Mouse (Mus musculus) gastrocnemius, adult 2 months (tissue): Measurements from ENCODE around the gene Slc16a5. TPM values are rescaled to one million over a fixed set of nuclear protein-coding genes. Genes with fewer than 3 reads are reported as not detected.

Experiments
- DNase-seq: peaks from one replicate; pipeline ENCODE4 v3.0.0; 2022
- H3K27ac ChIP-seq: fragments of 200-600 bp; 2 replicates; pipeline ENCODE4 v1.8.1; 2022; ENCODE audit warnings: mild to moderate bottlenecking
- H3K4me3 ChIP-seq: fragments of 200-600 bp; 2 replicates; pipeline ENCODE4 v1.8.1; 2022; ENCODE audit warnings: mild to moderate bottlenecking, moderate library complexity
- CTCF ChIP-seq: fragments of 200-600 bp; IDR thresholded peaks from 2 replicates; pipeline ENCODE4 v1.8.1; 2022; ENCODE audit warnings: antibody characterized with exemption, mild to moderate bottlenecking, moderate library complexity
- intact Hi-C: fragments of 180-260 bp; cut with DNase I; formaldehyde crosslinking; loops from one replicate; pipeline ENCODE4 v1.15.1; 2025
- total RNA-seq, 2 experiments: library from RNA; stranded (reverse); gene quantifications; 2 replicates each; pipeline ENCODE4 v1.2.3; 2021

The Slc16a5 gene
- total RNA-seq, 2 experiments from 2014 or later, result not detected

DNA sequence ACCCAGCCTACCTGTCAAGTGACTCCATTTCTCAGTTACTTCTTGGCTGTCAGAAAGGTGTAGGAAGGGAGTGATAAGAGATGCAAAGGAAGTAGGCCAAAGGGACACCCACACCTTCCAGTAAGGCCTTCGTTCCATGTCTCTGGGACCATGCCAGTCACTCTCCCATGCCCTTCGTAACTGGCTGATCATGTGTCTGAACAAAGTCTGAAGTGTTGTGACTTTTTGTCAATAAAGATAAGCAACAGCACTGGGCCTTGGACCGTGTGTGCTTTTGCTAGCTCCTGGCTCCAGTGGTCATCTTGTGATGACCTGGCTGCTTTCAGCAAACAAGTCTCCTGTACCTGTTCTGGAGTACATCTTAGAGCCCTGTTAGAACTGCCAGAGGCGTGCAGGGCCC lies 29.5 kb upstream of the Slc16a5 start:
- TF ChIP-seq CTCF, result no peak
- no peak for DNase-seq
- Histone ChIP-seq H3K4me3 (no peak overlapping the region), H3K27ac (no peak overlapping the region)
- intact Hi-C loops, result no loop called here

- intact Hi-C loops, result no loop called here
- no peak for TF ChIP-seq CTCF
Observed at GRCm38 (mm10) chr11:115433342-115433741, 28.9 kb upstream of the Slc16a5 start.

DNA sequence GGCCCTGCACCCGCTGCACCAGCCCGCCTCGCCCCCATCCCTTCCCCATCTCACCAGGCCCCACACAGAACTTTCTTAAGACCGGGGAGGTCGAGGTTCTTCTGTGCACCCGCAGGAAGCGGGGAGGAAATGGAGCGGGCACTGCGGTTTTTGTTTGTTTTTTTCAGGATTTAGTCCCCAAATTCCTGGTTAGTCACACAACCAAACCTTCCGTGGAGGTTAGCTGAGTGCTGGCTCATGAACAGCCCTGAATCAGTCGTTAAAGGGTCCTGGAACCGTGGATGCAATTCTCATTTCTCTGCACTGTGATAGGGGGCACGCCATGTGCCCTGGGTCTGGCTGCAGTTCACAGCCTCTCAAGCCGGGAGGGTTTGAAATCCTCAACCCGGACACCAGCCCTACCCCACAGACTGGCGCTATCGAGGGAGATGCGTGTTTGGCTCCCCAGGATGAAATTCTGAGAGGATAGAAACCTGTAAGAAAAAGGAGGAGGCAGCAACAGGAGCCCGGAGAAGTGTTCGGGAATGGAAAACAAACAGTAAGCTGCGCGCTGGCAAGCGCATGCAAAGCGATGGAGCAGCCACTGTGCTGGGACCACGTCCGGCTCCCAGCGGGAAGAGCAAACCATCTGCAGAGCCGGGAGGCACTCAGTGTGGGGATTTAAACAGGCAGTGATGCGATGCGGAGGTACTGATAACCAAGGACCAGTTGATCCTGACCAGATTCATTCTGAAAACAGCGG lies 26.5 kb upstream of the Slc16a5 start:
- intact Hi-C loops, result no loop called here
- no peak for TF ChIP-seq CTCF
- DNase-seq, result peak; percentile 36
- Histone ChIP-seq H3K27ac (peak overlapping the region; percentile 12; the same call in 1 of the 2 replicates), H3K4me3 (peak overlapping the region; percentile 60)

More at GRCm38 (mm10) chr11:115433342-115433741, 28.9 kb upstream of the Slc16a5 start:
- Histone ChIP-seq H3K27ac (no peak overlapping the region), H3K4me3 (no peak overlapping the region)
- no peak for DNase-seq

GRCm38 (mm10) chr11:115437571-115438122 lies 24.6 kb upstream of the Slc16a5 start:
- no peak for TF ChIP-seq CTCF
- DNase-seq, result peak; percentile 6
- H3K27ac ChIP-seq, result no peak overlapping the region
- intact Hi-C loops, result no loop called here
- no peak overlapping the region for H3K4me3 ChIP-seq

- DNase-seq, result no peak
- no peak overlapping the region for H3K27ac ChIP-seq
- intact Hi-C loops, result no loop called here
Observed at GRCm38 (mm10) chr11:115439326-115439725, 22.9 kb upstream of the Slc16a5 start.

DNA sequence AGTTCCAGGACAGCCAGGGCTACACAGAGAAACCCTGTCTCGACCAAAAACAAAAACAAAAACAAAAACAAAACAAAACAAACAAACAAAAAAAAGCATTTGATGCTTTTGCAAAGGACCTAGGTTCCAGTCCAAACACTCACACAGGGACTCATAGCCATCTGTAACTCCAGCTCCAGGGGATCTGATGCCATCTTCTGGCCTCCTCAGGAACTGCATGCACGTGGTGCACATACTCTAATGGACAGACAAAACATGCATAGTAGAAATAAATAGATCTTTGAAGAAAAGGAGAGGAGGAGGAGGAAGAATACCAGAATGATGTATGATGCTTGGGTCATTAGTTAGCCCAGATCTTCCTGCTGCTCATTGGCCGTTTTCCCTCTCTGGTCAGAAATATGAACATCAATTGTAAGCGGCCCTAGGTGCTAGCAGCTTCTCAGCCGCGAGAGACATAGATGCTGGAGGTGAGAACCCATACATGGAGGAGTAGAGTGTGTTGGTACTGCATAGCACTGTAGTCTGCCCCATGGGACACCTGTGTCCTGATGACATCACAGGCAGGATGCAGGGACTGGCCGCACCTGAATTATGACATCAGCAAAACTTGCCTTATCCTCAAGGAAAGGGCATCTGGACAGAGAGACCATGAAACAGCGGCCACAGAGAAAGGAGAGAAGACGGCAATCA lies 22.2 kb upstream of the Slc16a5 start, which contains the start of gene Trim80:
Gene Trim80, plus strand, starts transcription at position 640 of the 690 bp plus-strand sequence.
- H3K27ac ChIP-seq, result no peak within 1 kb of the TSS
- intact Hi-C loops, result no loop called here
- 0 out of 2 replicates have a peak, but pooled peaks have one; percentile 5 for TF ChIP-seq CTCF
- no peak within 1 kb of the TSS for H3K4me3 ChIP-seq
- peak; percentile 11 for DNase-seq

More at GRCm38 (mm10) chr11:115439326-115439725, 22.9 kb upstream of the Slc16a5 start:
- H3K4me3 ChIP-seq, result no peak overlapping the region
- TF ChIP-seq CTCF, result no peak

DNA sequence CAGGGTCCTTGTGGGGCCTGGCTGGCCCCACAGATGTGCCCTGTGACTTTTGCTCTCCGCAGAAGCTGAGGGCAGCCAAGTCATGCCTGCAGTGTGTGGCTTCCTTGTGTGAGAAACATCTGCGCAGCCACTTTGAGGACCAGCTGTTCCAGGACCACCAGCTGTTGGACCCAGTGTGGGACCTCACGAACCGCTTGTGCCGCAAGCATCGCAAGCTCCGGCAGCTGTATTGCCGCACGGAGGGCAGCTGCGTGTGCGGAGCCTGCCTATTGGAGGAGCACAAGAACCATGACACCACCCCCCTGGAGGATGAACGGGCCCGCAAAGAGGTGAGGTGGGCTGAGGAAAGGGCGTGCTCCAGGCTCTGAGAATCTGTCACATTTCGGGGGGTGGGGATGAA lies 20.9 kb upstream of the Slc16a5 start:
- H3K4me3 ChIP-seq, result no peak overlapping the region
- no peak overlapping the region for H3K27ac ChIP-seq
- peak; percentile 15 for DNase-seq
- intact Hi-C loops, result no loop called here
- TF ChIP-seq CTCF, result no peak

DNA sequence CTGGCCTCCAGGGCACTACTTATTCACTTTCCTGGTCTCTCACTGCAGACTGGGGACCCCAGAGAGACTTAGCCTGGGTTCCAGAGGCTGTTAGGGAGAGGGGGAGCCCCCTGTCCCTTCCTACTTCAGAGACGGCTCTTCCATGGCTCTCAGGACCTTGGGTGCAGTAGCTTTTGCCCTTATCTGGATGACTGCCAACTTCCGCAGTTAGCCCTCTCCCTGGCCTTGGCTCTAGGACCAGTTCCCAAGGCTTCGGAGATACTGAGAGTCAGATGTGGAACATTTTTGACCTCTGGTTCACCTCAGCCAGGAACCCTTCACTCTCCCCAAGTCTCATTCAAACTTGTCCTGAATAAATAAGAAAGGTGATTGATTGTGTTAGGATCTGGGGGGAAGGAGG lies 15.4 kb upstream of the Slc16a5 start:
- H3K27ac ChIP-seq, result no peak overlapping the region
- DNase-seq, result no peak
- TF ChIP-seq CTCF, result no peak
- intact Hi-C loops, result no loop called here
- H3K4me3 ChIP-seq, result no peak overlapping the region

GRCm38 (mm10) chr11:115447321-115447885 lies 14.9 kb upstream of the Slc16a5 start:
- intact Hi-C loops, result no loop called here
- no peak for TF ChIP-seq CTCF
- DNase-seq, result no peak
- no peak overlapping the region for H3K27ac ChIP-seq
- no peak overlapping the region for H3K4me3 ChIP-seq

GRCm38 (mm10) chr11:115448075-115448474 lies 14.2 kb upstream of the Slc16a5 start:
- DNase-seq, result no peak
- TF ChIP-seq CTCF, result no peak
- intact Hi-C loops, result no loop called here
- Histone ChIP-seq H3K27ac (no peak overlapping the region), H3K4me3 (no peak overlapping the region)

DNA sequence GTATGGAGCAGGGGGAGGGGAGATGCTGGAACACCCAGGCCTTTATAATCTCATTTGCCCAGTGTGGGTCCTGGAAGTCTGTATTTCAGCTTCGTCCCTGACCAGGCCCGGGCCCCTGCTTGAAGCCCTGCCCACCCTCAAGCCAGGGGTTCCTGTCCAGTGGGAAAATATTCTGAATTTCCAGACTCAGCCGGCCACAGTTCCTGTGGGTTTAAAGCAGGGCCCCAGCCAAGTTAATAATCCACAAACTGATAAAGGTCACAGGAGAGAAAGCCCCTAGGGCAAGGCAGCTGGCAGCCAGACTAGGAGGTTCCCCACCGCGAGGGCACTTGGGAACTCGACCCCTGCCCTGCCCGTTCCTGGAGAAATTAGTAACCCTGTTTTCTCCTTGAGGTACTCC lies 13.3 kb upstream of the Slc16a5 start:
- intact Hi-C loops, result no loop called here
- no peak for DNase-seq
- Histone ChIP-seq H3K4me3 (no peak overlapping the region), H3K27ac (no peak overlapping the region)
- no peak for TF ChIP-seq CTCF

- no peak overlapping the region for H3K4me3 ChIP-seq
- intact Hi-C loops, result no loop called here
- TF ChIP-seq CTCF, result no peak
- H3K27ac ChIP-seq, result no peak overlapping the region
- DNase-seq, result no peak
Observed at GRCm38 (mm10) chr11:115450176-115450575, 12.1 kb upstream of the Slc16a5 start.

- intact Hi-C loops, result no loop called here
- TF ChIP-seq CTCF, result no peak
- Histone ChIP-seq H3K4me3 (no peak overlapping the region), H3K27ac (no peak overlapping the region)
- no peak for DNase-seq
Observed at GRCm38 (mm10) chr11:115451781-115452241, 10.5 kb upstream of the Slc16a5 start.
